Mouse (Mus musculus) Muller cell, postnatal 12 days (primary cell): Measurements from ENCODE around the gene Myo3b.
"Not testable (repeated sequence)": the region's sequence is repeated elsewhere in the genome, so short reads cannot be mapped to it uniquely, and the experiment has no call there.

Experiments used
- DNase-seq: peaks from one replicate; pipeline ENCODE4 v3.0.0-alpha.2; 2015; ENCODE audit errors: inconsistent ontology term

The Myo3b gene

GRCm38 (mm10) chr2:70038752-70039151 lies at the start of gene Myo3b:
Myo3b (plus strand) TSS chr2:70039126.
- no peak for DNase-seq

DNA sequence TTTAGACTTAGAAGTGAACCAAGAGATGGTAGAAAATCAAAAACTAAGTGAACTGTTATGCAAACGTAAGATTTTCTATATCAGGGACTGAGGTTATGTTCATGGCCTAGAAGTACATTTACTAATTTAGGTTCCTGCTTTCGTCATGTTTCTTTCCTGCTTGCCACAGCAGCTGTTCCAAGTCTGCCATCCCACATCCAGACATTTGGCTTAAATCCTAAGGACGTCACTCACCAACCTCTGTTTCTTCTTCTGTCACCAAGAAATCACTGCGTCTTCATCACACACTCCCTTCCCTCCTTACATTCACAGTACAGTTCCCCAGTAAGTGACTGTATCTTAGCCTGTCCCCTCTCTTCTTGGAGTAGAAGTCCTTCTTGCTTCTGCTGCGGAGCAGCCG lies 49.7 kb upstream of the Myo3b start:
- DNase-seq: no peak

DNA sequence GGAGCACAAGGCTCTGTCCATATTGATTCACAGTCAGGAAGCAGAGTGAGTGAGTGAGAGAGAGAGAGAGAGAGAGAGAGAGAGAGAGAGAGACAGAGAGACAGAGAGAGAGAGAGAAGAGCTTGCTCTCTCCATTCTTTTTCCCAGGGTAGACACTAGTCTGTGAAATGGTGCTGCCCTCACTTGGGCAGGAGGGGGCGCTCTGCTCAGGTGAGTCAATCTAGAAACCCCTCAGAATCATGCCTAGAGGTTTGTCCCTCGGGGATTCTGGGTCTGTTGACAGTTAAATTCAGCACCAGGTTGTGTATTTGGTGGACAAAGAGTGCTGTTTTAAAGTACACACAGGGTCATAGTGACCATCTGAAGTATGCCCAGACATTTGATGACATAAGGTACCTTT lies 48.3 kb upstream of the Myo3b start:
- DNase-seq: no peak

GRCm38 (mm10) chr2:69994082-69994736 lies 44.7 kb upstream of the Myo3b start:
- not testable (repeated sequence) for DNase-seq

DNA sequence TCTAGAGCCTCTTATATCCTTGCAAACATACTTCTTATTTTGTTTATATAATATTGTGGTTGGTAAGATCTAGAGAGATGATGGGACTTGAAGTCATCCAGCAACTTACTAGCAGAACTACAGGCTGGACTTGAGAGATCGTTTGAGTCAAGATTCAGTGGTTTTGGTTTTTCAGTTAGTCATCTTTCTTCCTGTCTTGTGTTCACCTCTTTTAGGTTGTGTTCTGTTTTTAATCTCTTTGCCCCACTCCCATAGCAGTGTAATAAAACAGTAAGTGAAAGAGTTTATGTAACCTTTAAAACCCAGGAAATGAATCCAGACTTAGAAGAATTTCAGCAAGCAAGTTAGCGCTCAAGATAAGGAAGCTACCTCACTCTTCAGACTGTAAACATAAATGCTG lies 44.1 kb upstream of the Myo3b start:
- DNase-seq: no peak

GRCm38 (mm10) chr2:69999097-69999770 lies 39.7 kb upstream of the Myo3b start:
- no peak for DNase-seq

DNA sequence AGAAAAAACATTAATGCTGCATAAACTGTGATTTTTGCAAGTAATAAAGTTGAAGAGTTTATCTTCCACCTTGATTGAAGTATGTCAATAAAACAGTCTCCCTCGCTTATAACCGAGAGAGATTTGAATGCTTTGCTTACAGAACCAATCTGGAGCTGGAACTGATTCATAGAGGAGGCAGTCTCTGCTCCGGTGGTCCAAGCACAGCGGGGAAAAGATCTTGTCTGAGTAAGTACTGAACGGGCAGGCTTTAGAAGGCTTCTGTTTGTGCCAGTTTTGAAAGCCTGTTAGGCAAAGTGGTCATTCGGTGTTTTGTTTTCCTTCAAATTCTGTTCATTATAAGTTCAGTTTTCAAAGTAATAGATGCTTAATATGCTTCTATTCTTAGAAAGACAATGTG lies 38.6 kb upstream of the Myo3b start:
- DNase-seq: no peak

DNA sequence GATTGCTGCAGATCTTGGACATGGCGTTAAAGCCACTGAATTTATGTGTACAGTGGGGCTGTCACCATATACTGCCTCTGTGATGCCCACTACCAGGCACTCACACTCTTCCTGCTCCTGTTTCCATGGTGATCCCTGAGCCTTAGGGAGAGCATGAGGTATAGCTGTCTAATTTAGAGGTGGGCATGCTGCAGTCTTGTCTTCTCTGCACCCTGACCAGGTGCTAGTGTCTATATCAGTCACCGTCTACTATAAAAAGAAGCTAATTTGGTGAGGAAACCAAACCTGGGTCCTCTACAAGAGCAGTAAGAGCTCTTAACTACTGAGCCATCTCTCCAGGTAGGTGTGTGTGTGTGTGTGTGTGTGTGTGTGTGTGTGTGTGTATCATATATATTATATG lies 32.4 kb upstream of the Myo3b start:
- no peak for DNase-seq

DNA sequence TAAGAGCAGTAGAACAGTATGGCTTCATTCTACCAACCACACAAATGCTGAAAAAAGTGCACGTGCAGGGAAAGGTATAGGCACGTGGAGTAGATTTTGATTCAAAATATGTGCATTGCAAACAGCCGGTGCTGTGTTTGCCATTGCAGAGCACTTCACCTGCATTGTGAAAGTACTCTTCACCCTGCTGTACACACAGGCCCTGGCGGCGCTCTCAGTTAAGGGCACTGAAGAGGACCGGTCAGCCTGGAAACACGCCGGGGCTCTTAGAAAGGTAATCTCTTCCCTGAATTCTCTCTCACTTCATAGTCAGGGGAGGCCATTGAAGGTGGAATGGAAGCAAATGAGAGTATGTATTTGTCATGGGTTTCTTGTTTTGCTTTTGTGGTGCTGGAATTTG lies 26.0 kb upstream of the Myo3b start:
- DNase-seq: no peak

DNA sequence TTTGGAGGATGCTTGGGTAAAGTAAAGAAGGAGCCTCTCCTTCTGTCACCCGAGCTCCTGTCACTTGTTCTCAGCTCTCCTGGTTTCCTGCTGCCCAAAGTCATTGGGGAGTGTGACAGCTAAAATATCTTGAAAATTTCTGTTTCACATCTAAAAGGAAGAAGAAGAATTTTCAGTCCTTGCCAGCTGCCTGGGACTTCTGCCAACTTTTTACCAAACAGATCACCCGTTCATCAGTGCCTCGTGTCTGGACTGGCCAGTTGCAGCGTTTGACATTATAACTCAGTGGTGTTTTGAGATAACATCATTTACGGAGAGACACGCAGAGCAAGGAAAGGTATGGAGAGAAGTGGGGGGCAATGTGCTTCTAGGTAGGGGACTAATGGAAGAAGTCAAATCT lies 20.7 kb upstream of the Myo3b start:
- peak; percentile 80 for DNase-seq

DNA sequence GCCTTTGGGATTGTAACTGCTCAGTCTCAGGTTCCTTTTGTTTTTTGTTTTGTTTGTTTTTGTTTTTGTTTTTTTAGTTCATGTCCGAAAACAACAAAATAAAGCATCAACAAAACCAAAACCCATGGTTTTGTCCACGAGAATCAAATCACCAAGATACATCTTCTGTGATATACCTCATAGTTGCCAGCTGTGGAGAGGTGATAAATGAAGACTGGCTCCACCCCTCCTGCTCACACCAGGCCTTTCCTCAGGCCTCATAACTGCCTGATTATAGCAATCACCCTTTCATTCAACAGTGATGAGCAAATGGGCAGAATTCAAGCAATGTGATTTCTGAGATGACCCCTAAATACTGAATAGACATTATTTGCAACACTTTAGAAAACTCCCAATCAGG lies 14.5 kb upstream of the Myo3b start:
- DNase-seq: no peak

- no peak for DNase-seq
Observed at GRCm38 (mm10) chr2:70025711-70026110, 13.2 kb upstream of the Myo3b start.

- DNase-seq: no peak
Observed at GRCm38 (mm10) chr2:70031472-70031871, 7.5 kb upstream of the Myo3b start.

DNA sequence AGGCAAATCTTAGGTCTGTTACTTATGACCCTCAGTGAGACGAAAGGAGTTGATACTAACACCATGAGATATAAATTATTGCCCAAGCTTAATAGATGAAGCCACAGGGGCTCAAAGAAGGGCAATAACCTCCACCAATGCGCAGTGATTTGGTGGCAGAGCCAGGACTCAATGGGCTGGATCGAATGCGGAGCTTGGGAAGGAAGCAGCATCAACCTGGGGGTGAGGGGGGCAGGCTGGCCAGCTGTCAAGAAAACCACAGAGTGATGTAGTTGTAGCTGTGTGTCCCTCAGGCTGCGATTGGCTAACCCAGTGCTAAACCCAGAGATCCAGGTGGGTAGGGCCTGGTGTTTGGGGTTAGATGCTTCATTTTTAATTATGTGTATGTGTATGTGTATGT lies 4.0 kb upstream of the Myo3b start:
- DNase-seq: no peak

GRCm38 (mm10) chr2:70035358-70035757 lies 3.6 kb upstream of the Myo3b start:
- DNase-seq: no peak

GRCm38 (mm10) chr2:70037221-70037620 lies 1.7 kb upstream of the Myo3b start:
- DNase-seq: no peak

GRCm38 (mm10) chr2:70044466-70044865 lies 5.5 kb downstream of the Myo3b start:
- DNase-seq: no peak

DNA sequence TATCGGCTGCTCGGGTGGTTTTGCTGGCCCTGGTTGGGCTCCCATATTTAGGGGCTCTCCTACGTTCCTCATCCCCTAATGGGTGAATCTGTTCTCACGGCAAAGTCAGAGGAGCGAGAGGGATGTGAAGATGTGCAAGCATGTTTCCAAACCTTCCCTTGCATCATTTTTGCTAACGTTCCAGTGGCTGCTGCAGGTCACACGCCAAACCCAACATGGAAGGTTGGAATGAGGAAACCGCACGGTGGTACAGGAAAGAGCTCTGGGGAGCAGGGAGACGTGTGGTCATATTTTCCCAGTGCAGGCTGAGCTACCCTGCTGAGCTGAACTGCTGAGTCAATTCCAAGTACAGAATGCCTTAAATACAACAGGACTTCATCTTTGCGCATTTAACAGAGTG lies 8.9 kb downstream of the Myo3b start:
- DNase-seq: no peak

DNA sequence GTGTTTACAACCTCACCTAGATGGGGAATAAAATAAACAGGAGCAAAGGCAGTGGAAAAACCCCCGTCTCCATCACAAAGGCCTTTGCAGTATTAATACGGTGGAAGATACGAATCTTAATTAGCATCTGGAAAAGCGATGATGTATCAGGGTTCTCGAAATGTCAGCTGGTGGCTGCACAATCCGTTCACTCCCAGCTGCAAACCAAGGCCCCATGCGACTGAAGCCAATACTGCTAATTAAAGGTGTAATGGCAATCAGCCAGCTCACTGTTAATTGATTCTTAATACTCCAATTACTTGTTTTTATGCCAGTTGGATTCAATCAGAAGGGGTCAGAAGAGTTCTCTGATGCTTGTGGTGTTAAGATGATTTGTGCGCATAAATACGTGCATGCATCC lies 14.9 kb downstream of the Myo3b start:
- no peak for DNase-seq

GRCm38 (mm10) chr2:70058201-70058600 lies 19.3 kb downstream of the Myo3b start:
- no peak for DNase-seq

DNA sequence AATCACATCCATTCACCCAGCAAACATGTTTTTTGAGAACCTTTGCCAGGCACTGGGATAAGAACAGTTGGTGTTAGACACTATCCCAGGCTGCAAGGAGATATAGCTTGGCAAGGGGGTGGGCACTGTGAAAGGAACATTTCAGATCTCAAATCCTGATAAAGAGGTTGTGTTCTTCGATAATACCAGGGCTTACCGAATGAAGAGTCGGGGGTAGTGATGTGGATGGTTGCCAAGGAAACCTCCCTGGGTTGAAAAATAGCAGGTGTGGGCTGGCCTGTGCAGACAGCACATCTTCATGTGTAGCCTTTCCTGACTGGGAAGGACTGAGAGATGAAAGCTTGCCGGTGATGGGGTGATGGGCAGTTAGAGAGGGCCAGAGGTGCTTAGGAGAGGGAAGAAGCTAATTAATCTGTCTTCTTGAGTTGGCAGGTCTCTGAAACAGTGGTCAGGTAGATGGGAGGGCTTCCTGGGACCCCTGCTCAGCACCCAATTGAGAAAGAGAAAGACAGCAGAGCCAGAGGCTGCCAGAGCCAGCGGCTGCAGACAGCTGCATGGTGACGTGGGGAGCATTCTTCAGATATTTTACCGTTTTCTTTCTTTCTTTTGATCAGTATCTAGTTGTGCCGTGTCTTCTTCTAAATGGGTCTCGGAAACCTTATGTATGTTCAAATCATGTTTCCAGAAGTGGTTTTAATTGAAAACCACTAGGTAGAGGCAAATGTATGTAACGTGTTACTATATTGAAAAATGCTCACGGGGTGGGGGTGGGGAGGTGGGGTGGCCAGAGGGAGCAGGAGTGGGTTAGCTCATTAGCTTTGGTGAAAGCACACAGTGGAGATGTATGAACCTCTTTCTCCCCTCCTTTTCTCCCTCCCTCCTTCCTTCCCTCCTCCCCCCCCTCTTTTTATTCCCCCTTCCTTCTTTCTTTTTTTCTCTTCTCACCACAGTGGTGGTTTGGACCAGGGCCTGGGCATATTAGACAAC lies 21.7 kb downstream of the Myo3b start:
- DNase-seq: no peak

GRCm38 (mm10) chr2:70065116-70065515 lies 26.2 kb downstream of the Myo3b start:
- DNase-seq: no peak
